Mouse (Mus musculus): ENCODE results near the gene Kitl. TPM values are rescaled to one million over a fixed set of nuclear protein-coding genes. Genes with fewer than 3 reads are reported as not detected.

Kitl gene
- total and polyA plus RNA-seq, 2 experiments from 2014 or later: 35.0 to 50.9 TPM

DNA sequence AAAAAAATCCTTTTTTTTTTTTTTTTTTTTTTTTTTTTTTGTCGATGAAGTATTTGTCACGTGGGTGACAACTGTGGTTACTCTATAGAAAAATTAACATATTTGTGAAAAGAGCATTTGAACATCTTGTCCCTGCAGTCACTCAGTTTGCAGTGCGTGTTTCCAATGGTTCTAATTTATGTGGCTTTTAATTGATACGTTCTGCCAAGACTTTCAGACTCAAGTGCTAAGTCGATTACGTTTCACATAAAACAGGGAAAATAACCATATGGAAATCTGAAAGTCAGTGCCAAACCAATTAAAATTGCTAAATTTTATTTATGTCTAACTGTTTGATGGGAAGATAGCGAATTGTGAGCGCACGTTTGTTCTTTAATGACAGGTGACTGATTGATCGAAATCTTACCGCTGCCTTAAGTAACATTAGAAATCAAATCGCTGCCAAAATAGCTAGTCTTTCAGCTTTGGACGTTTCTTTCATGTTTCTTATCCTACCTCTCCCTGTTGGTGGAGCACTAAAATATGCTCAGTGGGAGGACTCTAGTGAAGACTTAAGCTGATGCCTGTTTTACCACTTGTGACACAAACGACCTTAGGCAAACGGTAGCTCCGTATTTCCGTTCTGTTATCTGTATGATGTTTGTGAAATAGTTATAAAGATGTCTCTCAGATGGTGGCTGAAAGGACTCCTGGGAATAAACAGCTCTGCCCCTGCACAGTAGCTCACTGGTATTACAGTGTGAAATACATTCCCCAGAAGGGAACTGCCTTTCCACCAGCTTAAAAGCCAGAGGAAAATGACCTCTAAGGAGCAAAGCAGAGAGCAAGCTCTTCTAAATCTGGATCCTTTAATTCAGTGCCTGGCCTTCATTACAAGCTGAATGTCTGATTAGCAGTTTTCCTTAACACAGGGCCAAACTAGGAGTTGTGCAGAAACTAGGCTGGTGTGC lies 4.1 kb downstream of the Kitl start:
- H3K27me3 ChIP-seq (ENCODE audit: insufficient read depth, low read length): peaks cover 34% of the 10 kb centered on the region
- no peaks in the 10 kb centered on the region for H3K36me3 ChIP-seq (ENCODE audit: insufficient read depth, low read length)
- no peaks in the 10 kb centered on the region for H3K9me3 ChIP-seq (ENCODE audit: low read length)
- H3K27ac ChIP-seq (ENCODE audit: low read depth, low read length): no peak overlapping the region
- no peak overlapping the region for H3K9ac ChIP-seq (replicated peaks; ENCODE audit: low read length, poor library complexity, severe bottlenecking)
- no peak overlapping the region for H3K4me3 ChIP-seq (ENCODE audit: low read depth, low read length)
- 59% methylated on average over 17 of the region's 17 CpGs for WGBS
- 0 out of 2 replicates have a peak overlapping the region, but pooled peaks have one; percentile 9 for H3K4me2 ChIP-seq (ENCODE audit: low read depth, low read length, poor library complexity, severe bottlenecking)
- ATAC-seq (ENCODE audit: low FRiP score) (no peak), DNase-seq (ENCODE audit: low spot score) (no peak)
- TF ChIP-seq CTCF (IDR thresholded peaks at IDR 0.05): no peak
- no peaks in the 10 kb centered on the region for H3K4me1 ChIP-seq (ENCODE audit: insufficient read depth, low read length)

DNA sequence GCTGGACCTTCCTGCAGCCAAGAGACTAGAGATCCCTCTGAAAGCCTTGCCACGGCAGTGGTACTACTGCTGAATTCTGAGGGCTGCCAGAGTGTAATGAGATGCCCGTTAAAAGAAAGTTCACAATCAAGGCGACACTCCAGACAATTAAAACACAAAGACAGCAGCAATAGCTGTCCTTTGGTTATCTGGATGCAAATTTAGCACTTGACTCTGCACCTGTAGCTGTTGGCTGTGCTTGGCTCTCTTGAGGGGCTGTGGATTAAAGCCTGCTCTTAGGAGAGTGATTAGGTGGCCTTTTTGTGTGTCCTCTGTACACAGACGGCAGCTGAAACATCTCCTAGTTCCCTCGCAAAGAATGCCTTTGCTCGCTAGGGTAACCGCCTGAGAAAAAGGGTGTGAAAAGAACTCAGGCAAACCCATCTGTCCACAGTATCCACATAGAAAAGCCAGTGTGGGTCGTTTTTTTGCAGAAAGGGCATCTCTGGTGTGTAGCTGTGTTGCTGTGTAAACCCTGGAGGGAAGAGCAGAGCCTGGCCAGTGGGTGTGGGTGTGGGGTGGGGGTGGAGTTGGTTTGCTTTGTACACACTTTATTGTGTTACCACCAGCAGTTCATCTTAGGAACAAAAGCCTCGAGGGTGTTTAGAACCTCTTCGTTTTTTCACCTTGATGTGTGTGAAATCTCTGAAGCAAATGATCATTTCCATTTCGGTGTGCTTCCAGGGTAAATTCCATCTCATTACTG lies 6.8 kb downstream of the Kitl start:
- Histone ChIP-seq H3K27me3 (ENCODE audit: insufficient read depth, low read length) (peaks cover 31% of the 10 kb centered on the region), H3K36me3 (ENCODE audit: insufficient read depth, low read length) (no peaks in the 10 kb centered on the region), H3K9ac (replicated peaks; ENCODE audit: low read length, poor library complexity, severe bottlenecking) (no peak overlapping the region), H3K9me3 (ENCODE audit: low read length) (no peaks in the 10 kb centered on the region), H3K4me3 (ENCODE audit: low read depth, low read length) (no peak overlapping the region), H3K4me2 (ENCODE audit: low read depth, low read length, poor library complexity, severe bottlenecking) (no peak overlapping the region), H3K27ac (ENCODE audit: low read depth, low read length) (no peak overlapping the region), H3K4me1 (ENCODE audit: insufficient read depth, low read length) (no peaks in the 10 kb centered on the region)
- WGBS: 24% methylated on average over 11 of the region's 11 CpGs
- ATAC-seq (ENCODE audit: low FRiP score) (peak; percentile 49; the same call in 1 of the 2 replicates), DNase-seq (ENCODE audit: low spot score) (peak; percentile 42)
- TF ChIP-seq CTCF (IDR thresholded peaks at IDR 0.05): no peak

DNA sequence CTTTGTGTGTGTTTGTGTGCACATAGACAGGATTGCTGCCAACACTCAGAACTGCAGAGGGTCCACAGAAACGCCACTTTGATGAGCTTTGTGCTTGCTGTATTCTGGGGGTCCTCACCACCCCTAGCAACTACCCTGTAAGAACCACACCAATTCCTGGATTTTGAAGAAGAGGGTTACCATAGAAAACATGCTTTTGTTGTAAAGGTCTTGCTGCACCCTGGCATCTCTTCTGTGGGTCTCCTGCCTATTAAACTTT lies 7.3 kb downstream of the Kitl start:
- DNase-seq (ENCODE audit: low spot score) (no peak), ATAC-seq (ENCODE audit: low FRiP score) (no peak)
- Histone ChIP-seq H3K4me3 (ENCODE audit: low read depth, low read length) (no peak overlapping the region), H3K4me2 (ENCODE audit: low read depth, low read length, poor library complexity, severe bottlenecking) (no peak overlapping the region), H3K9me3 (ENCODE audit: low read length) (no peaks in the 10 kb centered on the region), H3K27me3 (ENCODE audit: insufficient read depth, low read length) (peaks cover 31% of the 10 kb centered on the region), H3K27ac (ENCODE audit: low read depth, low read length) (no peak overlapping the region), H3K36me3 (ENCODE audit: insufficient read depth, low read length) (no peaks in the 10 kb centered on the region), H3K9ac (replicated peaks; ENCODE audit: low read length, poor library complexity, severe bottlenecking) (no peak overlapping the region), H3K4me1 (ENCODE audit: insufficient read depth, low read length) (no peaks in the 10 kb centered on the region)
- no peak for TF ChIP-seq CTCF (IDR thresholded peaks at IDR 0.05)
- WGBS: 39% methylated on average over 1 of the region's 1 CpGs

DNA sequence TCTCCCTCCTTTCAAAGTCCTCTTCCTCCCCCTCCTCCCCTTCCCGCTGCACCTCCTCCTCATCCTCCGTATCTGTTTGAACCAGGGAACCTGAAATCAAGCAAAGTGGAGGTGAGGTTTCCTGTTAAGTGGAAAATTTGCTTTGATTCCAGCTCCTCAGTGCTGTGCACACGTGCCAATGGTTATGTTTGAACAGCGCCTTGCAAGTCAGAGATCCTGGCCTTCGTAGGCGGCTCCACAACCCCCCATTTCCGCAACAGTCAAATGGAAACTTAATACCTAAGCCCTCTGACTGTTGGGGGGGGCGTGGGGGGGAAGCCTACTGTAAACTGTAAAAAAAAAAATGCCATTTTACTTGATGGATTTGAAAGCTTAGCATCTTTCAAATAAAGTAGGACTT lies 10.2 kb downstream of the Kitl start:
- ATAC-seq (ENCODE audit: low FRiP score): no peak
- 74% methylated on average over 8 of the region's 8 CpGs for WGBS

DNA sequence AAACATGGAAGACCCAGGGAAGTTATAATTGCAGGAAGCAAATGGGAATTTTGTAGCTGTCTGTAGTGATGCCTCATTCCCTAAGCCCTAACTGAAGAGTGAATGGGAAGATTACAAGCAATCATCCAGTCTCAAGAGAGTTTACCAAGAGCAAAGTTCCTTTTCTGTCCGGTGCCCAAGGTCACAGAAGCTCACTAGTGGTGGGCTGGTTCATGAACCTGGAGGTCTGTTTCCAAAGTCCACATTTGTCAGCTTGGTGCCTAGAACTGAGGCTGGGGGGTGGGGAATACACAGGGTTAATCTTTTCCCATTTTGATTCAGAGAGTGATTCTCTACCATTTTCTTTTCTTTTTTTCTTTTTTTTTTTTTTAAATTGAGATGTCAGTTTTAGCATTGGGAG lies 11.3 kb downstream of the Kitl start:
- WGBS: 84% methylated on average over 1 of the region's 1 CpGs
- no peak for TF ChIP-seq CTCF (IDR thresholded peaks at IDR 0.05)
- no peak for DNase-seq (ENCODE audit: low spot score)
- no peaks in the 10 kb centered on the region for H3K4me1 ChIP-seq (ENCODE audit: insufficient read depth, low read length)
- H3K27ac ChIP-seq (ENCODE audit: low read depth, low read length): no peak overlapping the region
- H3K4me2 ChIP-seq (ENCODE audit: low read depth, low read length, poor library complexity, severe bottlenecking): no peak overlapping the region
- no peaks in the 10 kb centered on the region for H3K9me3 ChIP-seq (ENCODE audit: low read length)
- H3K4me3 ChIP-seq (ENCODE audit: low read depth, low read length): no peak overlapping the region
- H3K27me3 ChIP-seq (ENCODE audit: insufficient read depth, low read length): peaks cover 13% of the 10 kb centered on the region; the same call in 1 of the 2 replicates
- H3K36me3 ChIP-seq (ENCODE audit: insufficient read depth, low read length): no peaks in the 10 kb centered on the region
- H3K9ac ChIP-seq (replicated peaks; ENCODE audit: low read length, poor library complexity, severe bottlenecking): no peak overlapping the region
- no peak for ATAC-seq (ENCODE audit: low FRiP score)

More for the DNA sequence above, 10.2 kb downstream of the Kitl start:
- no peak overlapping the region for H3K4me2 ChIP-seq (ENCODE audit: low read depth, low read length, poor library complexity, severe bottlenecking)
- H3K9me3 ChIP-seq (ENCODE audit: low read length): no peaks in the 10 kb centered on the region
- H3K27me3 ChIP-seq (ENCODE audit: insufficient read depth, low read length): peaks cover 18% of the 10 kb centered on the region
- no peak for DNase-seq (ENCODE audit: low spot score)
- H3K9ac ChIP-seq (replicated peaks; ENCODE audit: low read length, poor library complexity, severe bottlenecking): no peak overlapping the region
- no peak overlapping the region for H3K4me3 ChIP-seq (ENCODE audit: low read depth, low read length)
- no peaks in the 10 kb centered on the region for H3K36me3 ChIP-seq (ENCODE audit: insufficient read depth, low read length)
- H3K27ac ChIP-seq (ENCODE audit: low read depth, low read length): no peak overlapping the region
- H3K4me1 ChIP-seq (ENCODE audit: insufficient read depth, low read length): no peaks in the 10 kb centered on the region
- TF ChIP-seq CTCF (IDR thresholded peaks at IDR 0.05): no peak

DNA sequence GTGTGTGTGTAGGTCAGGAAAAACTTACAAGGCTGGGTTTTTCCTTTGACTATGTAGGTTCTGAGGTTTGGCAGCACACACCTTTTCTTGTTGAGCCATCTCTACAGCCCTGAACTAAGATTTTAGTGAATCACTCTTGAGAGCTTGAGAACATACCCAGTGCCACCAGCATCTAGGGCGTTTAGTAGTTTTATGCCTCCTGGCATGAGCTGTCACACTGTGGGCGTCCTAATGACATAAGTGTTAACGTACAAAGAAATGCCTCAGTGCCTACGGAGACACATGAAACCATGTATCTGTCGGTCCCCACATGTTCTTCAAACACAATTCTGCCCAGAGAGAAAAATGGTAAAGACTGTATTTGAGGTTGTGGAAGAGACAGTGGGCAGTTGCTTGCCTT lies 15.0 kb downstream of the Kitl start:
- no peak overlapping the region for H3K9ac ChIP-seq (replicated peaks; ENCODE audit: low read length, poor library complexity, severe bottlenecking)
- ATAC-seq (ENCODE audit: low FRiP score) (no peak), DNase-seq (ENCODE audit: low spot score) (no peak)
- WGBS: 78% methylated on average over 5 of the region's 5 CpGs
- H3K9me3 ChIP-seq (ENCODE audit: low read length): no peaks in the 10 kb centered on the region
- H3K27me3 ChIP-seq (ENCODE audit: insufficient read depth, low read length): peaks cover 4% of the 10 kb centered on the region; the same call in 1 of the 2 replicates
- H3K4me3 ChIP-seq (ENCODE audit: low read depth, low read length): no peak overlapping the region
- H3K4me2 ChIP-seq (ENCODE audit: low read depth, low read length, poor library complexity, severe bottlenecking): no peak overlapping the region
- H3K4me1 ChIP-seq (ENCODE audit: insufficient read depth, low read length): no peaks in the 10 kb centered on the region
- no peak for TF ChIP-seq CTCF (IDR thresholded peaks at IDR 0.05)
- no peaks in the 10 kb centered on the region for H3K36me3 ChIP-seq (ENCODE audit: insufficient read depth, low read length)
- no peak overlapping the region for H3K27ac ChIP-seq (ENCODE audit: low read depth, low read length)

All from midbrain, postnatal 0 days (tissue).